Mouse (Mus musculus): Measurements from ENCODE around the gene Mical3. TPM values are rescaled to one million over a fixed set of nuclear protein-coding genes. Genes with fewer than 3 reads are reported as not detected.

Mical3 gene
- 8.2 TPM for polyA plus RNA-seq (2017; shearing (Covaris generic))

GRCm38 (mm10) chr6:121130773-121131172 is at the start of gene Mical3:
Mical3 (minus strand) TSS chr6:121130999.

GRCm38 (mm10) chr6:120916074-120916971 is 214.5 kb downstream of the Mical3 start, which contains the start of gene Bid:
Bid (minus strand) TSS chr6:120916853.

Other genes starting within 250 kb of the Mical3 start
- 62.4 TPM for gene Bid, start 214.1 kb downstream of the Mical3 start, polyA plus RNA-seq (2017; shearing (Covaris generic))
- gene Pex26, start 52.7 kb upstream of the Mical3 start, polyA plus RNA-seq (2017; shearing (Covaris generic)) = 13.5 TPM
- 0.37 TPM for gene Tuba8, start 79.7 kb upstream of the Mical3 start, polyA plus RNA-seq (2017; shearing (Covaris generic))
- gene Usp18, start 114.9 kb upstream of the Mical3 start, polyA plus RNA-seq (2017; shearing (Covaris generic)) = 121 TPM
- 0.24 TPM for gene Slc6a13, start 169.2 kb upstream of the Mical3 start, polyA plus RNA-seq (2017; shearing (Covaris generic))
- gene Slc6a12, start 212.1 kb upstream of the Mical3 start, polyA plus RNA-seq (2017; shearing (Covaris generic)) = not detected

Data from CD4-positive, CD25-positive, alpha-beta regulatory T cell, adult 9 weeks (primary cell).